Mouse (Mus musculus) C2C12 (cell line): ENCODE results near the gene Pla2g4a. TPM values are rescaled to one million over a fixed set of nuclear protein-coding genes. Genes with fewer than 3 reads are reported as not detected.

ENCODE experiments used
- H3K27me3 ChIP-seq: one replicate; pipeline ENCODE4 v1.6.1; 2011; ENCODE audit not compliant: control insufficient read depth, insufficient read depth, insufficient read length
- H3K36me3 ChIP-seq: one replicate; pipeline ENCODE4 v1.6.1; 2011; ENCODE audit not compliant: control insufficient read depth, insufficient read depth
- H3K4me3 ChIP-seq: one replicate; pipeline ENCODE4 v1.5.1; 2011; ENCODE audit warnings: mild to moderate bottlenecking, control low read depth; ENCODE audit not compliant: poor library complexity, insufficient read depth, severe bottlenecking
- H3K79me2 ChIP-seq: one replicate; pipeline ENCODE4 v1.6.1; 2011; ENCODE audit not compliant: control insufficient read depth, insufficient read depth
- H3K79me3 ChIP-seq: one replicate; pipeline ENCODE4 v1.6.1; 2011; ENCODE audit warnings: low read depth, control low read depth
- H3ac ChIP-seq: one replicate; pipeline ENCODE3; 2011; ENCODE audit warnings: low read depth; ENCODE audit not compliant: control insufficient read depth, insufficient read length
- CEBPB ChIP-seq: IDR thresholded peaks from one replicate; pipeline ENCODE4 v1.6.1; 2011; ENCODE audit warnings: low read depth, mild to moderate bottlenecking, control low read depth, moderate library complexity
- CTCF ChIP-seq: IDR thresholded peaks from one replicate; pipeline ENCODE4 v1.5.1; 2011; ENCODE audit not compliant: control insufficient read depth, insufficient read depth, insufficient read length
- FOSL1 ChIP-seq: IDR thresholded peaks from one replicate; pipeline ENCODE4 v1.8.0; 2011; ENCODE audit warnings: mild to moderate bottlenecking, low read length; ENCODE audit not compliant: poor library complexity, insufficient read depth, severe bottlenecking
- MAX ChIP-seq: IDR thresholded peaks from one replicate; pipeline ENCODE4 v1.6.1; 2011; ENCODE audit warnings: mild to moderate bottlenecking, control low read depth
- MYOD1 ChIP-seq: IDR thresholded peaks from one replicate; pipeline ENCODE4 v1.6.1; 2011; ENCODE audit warnings: low read depth; ENCODE audit not compliant: control insufficient read depth, insufficient read length
- MYOG ChIP-seq: IDR thresholded peaks from one replicate; pipeline ENCODE4 v1.6.1; 2011; ENCODE audit not compliant: control insufficient read depth, insufficient read length; ENCODE audit errors: extremely low read depth
- USF1 ChIP-seq: IDR thresholded peaks from one replicate; pipeline ENCODE4 v1.6.1; 2011; ENCODE audit warnings: low read depth, mild to moderate bottlenecking, control low read depth, moderate library complexity
- polyA plus RNA-seq: library from polyadenylated mRNA; unstranded; fragments of >200 nt; fragmentation: generic; extraction: Trizol; gene quantifications from one replicate; pipeline ENCODE4 v1.2.1, GENCODE M21; 2012; ENCODE audit warnings: missing spikeins

The Pla2g4a gene
- polyA plus RNA-seq, 1 experiment = 7.0 TPM

- TF ChIP-seq CTCF (no peak), CEBPB (no peak), MYOD1 (no peak), USF1 (no peak), MYOG (no peak), MAX (no peak), FOSL1 (no peak)
- H3K4me3 ChIP-seq = no peak overlapping the region
- H3ac ChIP-seq = no peak overlapping the region
- H3K79me3 ChIP-seq = no peaks in the 10 kb centered on the region
- H3K36me3 ChIP-seq = no peaks in the 10 kb centered on the region
- no peaks in the 10 kb centered on the region for H3K27me3 ChIP-seq
- no peaks in the 10 kb centered on the region for H3K79me2 ChIP-seq
Observed at GRCm38 (mm10) chr1:149876502-149876901, 84.6 kb downstream of the Pla2g4a start.

- no peaks in the 10 kb centered on the region for H3K79me3 ChIP-seq
- H3ac ChIP-seq = no peak overlapping the region
- no peaks in the 10 kb centered on the region for H3K79me2 ChIP-seq
- no peaks in the 10 kb centered on the region for H3K27me3 ChIP-seq
- H3K36me3 ChIP-seq = no peaks in the 10 kb centered on the region
- TF ChIP-seq FOSL1 (no peak), MAX (no peak), USF1 (no peak), CEBPB (no peak), MYOG (no peak), CTCF (no peak), MYOD1 (no peak)
- no peak overlapping the region for H3K4me3 ChIP-seq
Observed at GRCm38 (mm10) chr1:149871625-149872024, 89.5 kb downstream of the Pla2g4a start.

GRCm38 (mm10) chr1:149867323-149867722, 93.8 kb downstream of the Pla2g4a start:
- no peaks in the 10 kb centered on the region for H3K36me3 ChIP-seq
- H3K79me3 ChIP-seq = no peaks in the 10 kb centered on the region
- no peak overlapping the region for H3K4me3 ChIP-seq
- H3ac ChIP-seq = no peak overlapping the region
- TF ChIP-seq CTCF = no peak
- no peak for TF ChIP-seq FOSL1
- TF ChIP-seq MYOD1 = no peak
- TF ChIP-seq MYOG = no peak
- no peak for TF ChIP-seq USF1
- TF ChIP-seq CEBPB = no peak
- no peak for TF ChIP-seq MAX
- no peaks in the 10 kb centered on the region for H3K27me3 ChIP-seq
- H3K79me2 ChIP-seq = no peaks in the 10 kb centered on the region

- TF ChIP-seq USF1 (no peak), FOSL1 (no peak), MYOD1 (no peak), CTCF (no peak), CEBPB (no peak)
- no peak overlapping the region for H3K4me3 ChIP-seq
- H3ac ChIP-seq = no peak overlapping the region
- H3K79me3 ChIP-seq = no peaks in the 10 kb centered on the region
- no peaks in the 10 kb centered on the region for H3K79me2 ChIP-seq
- no peaks in the 10 kb centered on the region for H3K36me3 ChIP-seq
- no peaks in the 10 kb centered on the region for H3K27me3 ChIP-seq
Observed at GRCm38 (mm10) chr1:149866202-149866601, 94.9 kb downstream of the Pla2g4a start.

GRCm38 (mm10) chr1:149862801-149863200, 98.3 kb downstream of the Pla2g4a start:
- Histone ChIP-seq H3K27me3 (no peaks in the 10 kb centered on the region), H3K4me3 (no peak overlapping the region), H3K79me2 (no peaks in the 10 kb centered on the region), H3ac (no peak overlapping the region), H3K79me3 (no peaks in the 10 kb centered on the region), H3K36me3 (peaks cover 6% of the 10 kb centered on the region)
- TF ChIP-seq CEBPB = no peak
- no peak for TF ChIP-seq FOSL1
- no peak for TF ChIP-seq CTCF
- TF ChIP-seq USF1 = no peak
- no peak for TF ChIP-seq MAX
- no peak for TF ChIP-seq MYOD1
- no peak for TF ChIP-seq MYOG

- Histone ChIP-seq H3K36me3 (peaks cover 6% of the 10 kb centered on the region), H3K79me2 (no peaks in the 10 kb centered on the region), H3K27me3 (no peaks in the 10 kb centered on the region), H3K4me3 (no peak overlapping the region), H3K79me3 (no peaks in the 10 kb centered on the region), H3ac (no peak overlapping the region)
- TF ChIP-seq FOSL1 = no peak
- TF ChIP-seq MYOD1 = no peak
- TF ChIP-seq MYOG = no peak
- TF ChIP-seq MAX = no peak
- no peak for TF ChIP-seq USF1
- TF ChIP-seq CEBPB = no peak
- TF ChIP-seq CTCF = no peak
Observed at GRCm38 (mm10) chr1:149862181-149862580, 98.9 kb downstream of the Pla2g4a start.
